8 mouse cellular contexts compared by ENCODE assay signal in genomic region chr15:102099771-102100160, GRCm38 (mm10). TPM values are rescaled to one million over a fixed set of nuclear protein-coding genes. Genes with fewer than 3 reads are reported as not detected.
DNase-seq lines count a peak whose midpoint lies in the region; ATAC-seq lines count a peak whose summit lies in the region.

No protein-coding gene starts in this region.

- DNase-seq in heart, embryonic 10.5 days (ENCODE audit: low spot score): no peak
- no peak for DNase-seq in heart, postnatal 14 days
- no peak for DNase-seq in cerebellum, adult 8-10 months
- no peak for DNase-seq in MN1 (ENCODE audit: low spot score)
- no peak for DNase-seq in right cerebral cortex, postnatal 10 days (ENCODE audit: low spot score in 2 of 2)

- peak; percentile 15 for ATAC-seq in CD4-positive, CD25-positive, alpha-beta regulatory T cell, adult 4 months
- no peak for ATAC-seq in forebrain, embryonic 13.5 days
- no peak for ATAC-seq in liver, embryonic 15.5 days (ENCODE audit: insufficient read depth)

- intact Hi-C loops in heart, postnatal 14 days (cut with DNase I): no loop called here

- peak overlapping the region; percentile 93 for H3K27ac ChIP-seq in heart, embryonic 10.5 days
- H3K27ac ChIP-seq in forebrain, embryonic 13.5 days: no peak overlapping the region
- peak overlapping the region; percentile 69; the same call in 1 of the 2 replicates for H3K27ac ChIP-seq in liver, embryonic 15.5 days (replicated peaks)

- peak overlapping the region; percentile 75 for H3K9ac ChIP-seq in forebrain, embryonic 13.5 days
- H3K9ac ChIP-seq in liver, embryonic 15.5 days: peak overlapping the region; percentile 55

- H3K27me3 ChIP-seq in heart, embryonic 10.5 days (ENCODE audit: insufficient read depth, poor library complexity, severe bottlenecking): no peaks in the 10 kb centered on the region
- peaks cover 42% of the 10 kb centered on the region for H3K27me3 ChIP-seq in forebrain, embryonic 13.5 days
- H3K27me3 ChIP-seq in liver, embryonic 15.5 days: peaks cover 58% of the 10 kb centered on the region

- H3K4me3 ChIP-seq in heart, embryonic 10.5 days: peak overlapping the region; percentile 72
- H3K4me3 ChIP-seq in forebrain, embryonic 13.5 days: peak overlapping the region; percentile 56
- peak overlapping the region; percentile 60 for H3K4me3 ChIP-seq in liver, embryonic 15.5 days (replicated peaks)

- WGBS in heart, embryonic 10.5 days: 20% methylated on average over 8 of the region's 8 CpGs
- 21% methylated on average over 8 of the region's 8 CpGs for WGBS in forebrain, embryonic 13.5 days
- 25% methylated on average over 8 of the region's 8 CpGs for WGBS in liver, embryonic 15.5 days (ENCODE audit: insufficient replicate concordance)

- H3K4me2 ChIP-seq in forebrain, embryonic 13.5 days: peak overlapping the region; percentile 85
- peak overlapping the region; percentile 86 for H3K4me2 ChIP-seq in liver, embryonic 15.5 days

- H3K4me1 ChIP-seq in heart, embryonic 10.5 days: peaks cover 72% of the 10 kb centered on the region
- peaks cover 55% of the 10 kb centered on the region for H3K4me1 ChIP-seq in forebrain, embryonic 13.5 days
- H3K4me1 ChIP-seq in liver, embryonic 15.5 days (replicated peaks): peaks cover 56% of the 10 kb centered on the region

- H3K36me3 ChIP-seq in heart, embryonic 10.5 days: peaks cover 30% of the 10 kb centered on the region
- peaks cover 41% of the 10 kb centered on the region for H3K36me3 ChIP-seq in forebrain, embryonic 13.5 days (ENCODE audit: poor library complexity, severe bottlenecking)
- peaks cover 33% of the 10 kb centered on the region for H3K36me3 ChIP-seq in liver, embryonic 15.5 days (replicated peaks)

- H3K9me3 ChIP-seq in heart, embryonic 10.5 days: no peaks in the 10 kb centered on the region
- H3K9me3 ChIP-seq in forebrain, embryonic 13.5 days (replicated peaks): no peaks in the 10 kb centered on the region
- H3K9me3 ChIP-seq in liver, embryonic 15.5 days (replicated peaks): no peaks in the 10 kb centered on the region

RNA-seq across cellular contexts. Expression of gene Tns2, which starts 0.4 kb away (rescaled TPM):
- polyA plus RNA-seq in heart, embryonic 10.5 days (2016; fragmentation: Nextera tagmentation; extraction: Ambion mirVana): 19.8 and 19.9 TPM in 2 replicates
- total RNA-seq in heart, postnatal 14 days (2021): 100 to 1,000 TPM; 119 to 121 TPM
- polyA plus RNA-seq in CD4-positive, CD25-positive, alpha-beta regulatory T cell, adult 4 months (2017; shearing (Covaris generic)): 1 to 10 TPM; 1.1 to 2.3 TPM
- 4.5 and 6.7 TPM in 2 replicates for polyA plus RNA-seq in forebrain, embryonic 13.5 days (2015; fragmentation: Nextera tagmentation; extraction: Ambion mirVana)
- polyA plus RNA-seq in liver, embryonic 15.5 days (2015; fragmentation: Nextera tagmentation; extraction: Ambion mirVana): 4.7 and 5.4 TPM in 2 replicates

RNA-seq across cellular contexts. Expression of gene Eif4b, which starts 26.2 kb away (rescaled TPM):
- 85.5 and 99.6 TPM in 2 replicates for polyA plus RNA-seq in heart, embryonic 10.5 days (2016; fragmentation: Nextera tagmentation; extraction: Ambion mirVana)
- total RNA-seq in heart, postnatal 14 days (2021): 100 to 1,000 TPM; 130 to 147 TPM
- 100 to 1,000 TPM; 123 to 189 TPM for polyA plus RNA-seq in CD4-positive, CD25-positive, alpha-beta regulatory T cell, adult 4 months (2017; shearing (Covaris generic))
- polyA plus RNA-seq in forebrain, embryonic 13.5 days (2015; fragmentation: Nextera tagmentation; extraction: Ambion mirVana): 90.5 and 102 TPM in 2 replicates
- 43.5 and 48.3 TPM in 2 replicates for polyA plus RNA-seq in liver, embryonic 15.5 days (2015; fragmentation: Nextera tagmentation; extraction: Ambion mirVana)

RNA-seq across cellular contexts. Expression of gene Spryd3, which starts 36.3 kb away (rescaled TPM):
- 19.0 and 19.4 TPM in 2 replicates for polyA plus RNA-seq in heart, embryonic 10.5 days (2016; fragmentation: Nextera tagmentation; extraction: Ambion mirVana)
- total RNA-seq in heart, postnatal 14 days (2021): 10 to 100 TPM; 14.0 to 17.5 TPM
- polyA plus RNA-seq in CD4-positive, CD25-positive, alpha-beta regulatory T cell, adult 4 months (2017; shearing (Covaris generic)): 10 to 100 TPM; 28.8 to 65.3 TPM
- polyA plus RNA-seq in forebrain, embryonic 13.5 days (2015; fragmentation: Nextera tagmentation; extraction: Ambion mirVana): 21.7 and 25.4 TPM in 2 replicates
- polyA plus RNA-seq in liver, embryonic 15.5 days (2015; fragmentation: Nextera tagmentation; extraction: Ambion mirVana): 12.9 and 14.6 TPM in 2 replicates

RNA-seq across cellular contexts. Expression of gene Igfbp6, which starts 44.4 kb away (rescaled TPM):
- 0.64 and 0.67 TPM in 2 replicates for polyA plus RNA-seq in heart, embryonic 10.5 days (2016; fragmentation: Nextera tagmentation; extraction: Ambion mirVana)
- total RNA-seq in heart, postnatal 14 days (2021): 10 to 100 TPM; 42.0 to 51.8 TPM
- under 1 TPM in 1 of 2 experiments, not detected in 1; 0.60 TPM for polyA plus RNA-seq in CD4-positive, CD25-positive, alpha-beta regulatory T cell, adult 4 months (2017; shearing (Covaris generic))
- 0.37 and 0.40 TPM in 2 replicates for polyA plus RNA-seq in forebrain, embryonic 13.5 days (2015; fragmentation: Nextera tagmentation; extraction: Ambion mirVana)
- polyA plus RNA-seq in liver, embryonic 15.5 days (2015; fragmentation: Nextera tagmentation; extraction: Ambion mirVana): 1.8 and 1.9 TPM in 2 replicates

RNA-seq across cellular contexts. Expression of gene Soat2, which starts 50.6 kb away (rescaled TPM):
- polyA plus RNA-seq in heart, embryonic 10.5 days (2016; fragmentation: Nextera tagmentation; extraction: Ambion mirVana): 2.0 and 7.9 TPM in 2 replicates
- under 1 TPM in 1 of 2 experiments, not detected in 1; 0.17 TPM for total RNA-seq in heart, postnatal 14 days (2021)
- 1 to 10 TPM in 1 of 2 experiments, under 1 TPM in 1; 0.69 to 1.0 TPM for polyA plus RNA-seq in CD4-positive, CD25-positive, alpha-beta regulatory T cell, adult 4 months (2017; shearing (Covaris generic))
- polyA plus RNA-seq in forebrain, embryonic 13.5 days (2015; fragmentation: Nextera tagmentation; extraction: Ambion mirVana): 0.10 TPM in 1 of 2 replicates, not detected in the other
- 33.1 and 34.7 TPM in 2 replicates for polyA plus RNA-seq in liver, embryonic 15.5 days (2015; fragmentation: Nextera tagmentation; extraction: Ambion mirVana)
